Mouse (Mus musculus) kidney, adult 11 months (tissue): Measurements from ENCODE around the gene Kcnj9.

Source experiments
- DNase-seq: peaks from one replicate; pipeline ENCODE4 v3.0.0; 2022

The Kcnj9 gene

DNA sequence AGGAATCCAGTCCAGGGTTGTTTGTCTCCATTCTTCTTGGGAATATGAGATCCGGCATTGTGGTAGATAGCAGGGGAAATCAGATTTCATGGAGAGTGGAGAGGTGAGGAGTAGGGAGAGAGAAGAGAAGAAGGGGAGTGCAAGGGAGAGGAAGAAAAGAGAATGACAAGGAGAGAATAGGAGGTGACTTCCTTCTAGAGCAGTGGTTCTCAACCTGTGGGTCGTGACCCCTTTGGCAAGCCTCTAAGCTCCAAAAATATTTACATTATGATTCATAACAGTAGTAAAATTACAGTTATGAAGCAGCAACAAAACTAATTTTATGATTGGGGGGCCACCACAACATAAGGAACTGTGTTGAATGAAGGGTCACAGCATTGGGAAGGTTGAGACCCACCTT is 3.8 kb upstream of the Kcnj9 start:
- no peak for DNase-seq

DNA sequence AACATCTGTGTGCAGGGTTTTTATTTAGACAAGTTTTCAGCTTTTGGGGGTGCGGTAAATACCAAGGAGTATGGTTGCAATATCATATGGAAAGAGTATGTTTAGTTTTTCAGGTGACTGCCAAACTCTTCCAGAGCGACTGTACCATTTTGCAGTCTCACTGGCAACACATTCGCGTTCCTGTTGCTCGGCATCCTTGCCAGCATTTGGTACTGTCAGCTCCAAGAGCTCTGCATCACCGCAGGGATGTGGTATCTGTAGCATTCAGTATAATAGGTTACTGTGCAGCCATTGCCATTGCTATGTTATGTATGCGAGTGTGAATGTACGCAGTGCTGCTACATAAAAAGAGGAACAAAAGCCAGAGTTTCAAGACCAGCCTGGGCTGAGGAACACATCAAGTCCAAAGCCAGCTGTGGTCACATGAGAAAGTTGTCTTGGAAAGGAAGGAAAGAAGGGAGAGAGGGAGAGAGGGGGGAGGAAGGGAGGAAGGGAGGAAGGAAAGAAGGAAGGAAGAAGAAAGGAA is 2.4 kb upstream of the Kcnj9 start:
- no peak for DNase-seq

DNA sequence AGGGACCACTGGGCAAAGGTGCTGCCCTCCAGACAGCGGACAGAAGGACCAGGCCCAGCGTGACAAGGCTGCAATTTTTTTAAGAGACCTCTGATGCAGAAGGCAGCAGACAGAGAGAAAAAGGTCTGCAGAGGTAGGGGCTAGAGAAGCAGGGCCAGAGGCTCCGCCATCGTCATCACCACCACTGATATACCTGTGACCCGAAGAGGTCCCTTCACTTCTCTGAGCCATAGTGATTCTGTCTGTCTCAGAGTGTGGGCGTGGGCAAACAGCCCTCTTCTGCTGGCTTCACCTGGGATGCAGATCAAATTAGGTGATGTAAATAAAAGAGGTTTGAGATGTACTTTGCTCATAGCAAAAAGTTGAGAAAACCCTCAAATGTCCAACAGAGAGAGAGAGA is 498 bp upstream of the Kcnj9 start:
- DNase-seq, result no peak

DNA sequence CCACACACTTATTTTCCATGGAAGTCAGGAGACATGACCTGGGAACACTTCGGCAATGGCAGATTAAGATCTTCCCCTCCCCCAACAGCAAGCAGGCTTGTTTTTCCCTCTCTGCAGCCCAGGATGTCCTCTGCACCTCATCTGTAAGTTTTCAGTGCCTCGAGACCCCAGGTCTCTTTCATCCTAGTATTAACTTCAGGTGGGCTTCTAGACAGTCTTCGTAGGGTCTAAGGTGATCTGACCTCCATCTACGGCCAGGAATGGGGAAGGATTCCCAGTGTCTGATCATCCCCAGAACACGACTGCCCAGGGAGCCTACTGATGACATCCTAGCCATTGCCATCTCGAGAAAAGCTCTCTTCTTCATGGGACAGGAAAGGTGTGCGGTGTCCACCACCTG is 657 bp downstream of the Kcnj9 start:
- DNase-seq, result no peak

DNA sequence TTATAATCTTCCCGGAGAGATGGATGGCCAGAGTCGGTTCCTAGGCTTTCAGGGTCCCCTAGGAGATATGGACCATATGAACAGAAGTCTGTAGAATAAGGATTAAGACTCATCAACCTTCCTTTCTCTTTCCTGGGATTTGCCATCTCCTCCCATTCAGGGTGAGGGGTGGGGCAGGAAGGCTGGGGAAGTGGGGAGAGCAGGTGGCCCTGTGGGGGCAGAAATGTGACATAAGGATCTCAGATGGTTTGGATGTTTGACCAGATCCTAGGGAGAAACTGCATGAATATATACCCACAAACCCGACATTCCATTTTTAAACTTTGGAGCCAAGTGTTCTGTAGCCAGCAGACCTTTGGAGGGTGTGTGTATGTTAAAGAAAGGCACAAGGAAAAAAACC is 1.1 kb downstream of the Kcnj9 start:
- DNase-seq, result no peak

DNA sequence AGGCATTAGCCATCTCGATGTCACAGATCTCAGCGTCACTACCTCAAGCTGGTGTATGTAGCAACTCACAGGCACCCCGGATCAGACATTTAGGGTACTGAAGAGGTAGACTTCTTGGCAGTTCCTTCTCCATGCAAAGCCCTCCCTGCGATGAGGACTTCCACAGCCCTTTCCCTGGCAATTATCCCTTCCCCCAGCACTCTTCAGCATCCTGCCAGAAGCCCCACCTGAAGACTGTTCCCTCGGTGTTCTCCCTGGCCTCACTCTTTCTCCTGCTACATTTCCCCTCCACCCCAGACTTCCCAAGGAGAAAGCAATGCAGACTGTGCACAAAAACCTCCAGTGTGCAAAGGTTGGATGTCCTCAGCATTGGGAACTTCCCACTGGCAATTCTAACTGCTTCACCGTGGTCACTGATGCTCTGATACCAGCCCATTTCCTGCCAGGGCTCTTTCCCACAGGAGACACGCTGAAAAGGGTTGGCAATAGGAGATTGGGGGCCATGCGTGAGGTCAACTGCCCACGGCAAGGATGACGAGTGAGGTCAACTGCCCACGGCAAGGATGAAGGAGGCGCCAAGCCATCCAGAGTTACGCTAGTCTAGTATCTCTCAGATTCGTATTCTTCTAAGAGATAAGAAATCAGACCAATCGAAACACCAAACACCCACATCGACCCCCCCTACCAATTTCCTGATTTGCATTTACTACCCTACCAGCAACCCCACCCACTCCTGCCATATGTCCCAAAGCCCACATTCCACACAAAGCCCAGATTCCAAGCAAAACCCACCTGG is 1.7 kb downstream of the Kcnj9 start:
- DNase-seq, result no peak

DNA sequence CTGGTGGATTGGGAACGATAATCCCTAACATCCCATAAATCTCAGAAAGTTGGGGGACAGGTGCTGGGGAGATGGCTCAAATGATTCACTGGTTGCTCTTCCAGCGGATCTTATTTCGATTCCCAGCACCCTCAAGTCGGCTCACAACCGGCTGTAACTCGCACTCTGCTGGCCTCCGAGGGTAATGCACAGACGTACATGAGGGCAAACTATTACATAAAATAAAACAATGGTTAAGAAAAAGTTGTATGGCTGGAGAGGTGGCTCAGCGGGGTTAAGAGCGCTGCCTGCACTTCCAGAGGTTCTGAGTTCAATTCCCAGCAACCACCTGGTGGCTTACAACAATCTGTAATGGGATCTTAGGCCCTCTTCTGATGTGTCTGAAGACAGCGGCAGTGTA is 2.4 kb downstream of the Kcnj9 start:
- no peak for DNase-seq

DNA sequence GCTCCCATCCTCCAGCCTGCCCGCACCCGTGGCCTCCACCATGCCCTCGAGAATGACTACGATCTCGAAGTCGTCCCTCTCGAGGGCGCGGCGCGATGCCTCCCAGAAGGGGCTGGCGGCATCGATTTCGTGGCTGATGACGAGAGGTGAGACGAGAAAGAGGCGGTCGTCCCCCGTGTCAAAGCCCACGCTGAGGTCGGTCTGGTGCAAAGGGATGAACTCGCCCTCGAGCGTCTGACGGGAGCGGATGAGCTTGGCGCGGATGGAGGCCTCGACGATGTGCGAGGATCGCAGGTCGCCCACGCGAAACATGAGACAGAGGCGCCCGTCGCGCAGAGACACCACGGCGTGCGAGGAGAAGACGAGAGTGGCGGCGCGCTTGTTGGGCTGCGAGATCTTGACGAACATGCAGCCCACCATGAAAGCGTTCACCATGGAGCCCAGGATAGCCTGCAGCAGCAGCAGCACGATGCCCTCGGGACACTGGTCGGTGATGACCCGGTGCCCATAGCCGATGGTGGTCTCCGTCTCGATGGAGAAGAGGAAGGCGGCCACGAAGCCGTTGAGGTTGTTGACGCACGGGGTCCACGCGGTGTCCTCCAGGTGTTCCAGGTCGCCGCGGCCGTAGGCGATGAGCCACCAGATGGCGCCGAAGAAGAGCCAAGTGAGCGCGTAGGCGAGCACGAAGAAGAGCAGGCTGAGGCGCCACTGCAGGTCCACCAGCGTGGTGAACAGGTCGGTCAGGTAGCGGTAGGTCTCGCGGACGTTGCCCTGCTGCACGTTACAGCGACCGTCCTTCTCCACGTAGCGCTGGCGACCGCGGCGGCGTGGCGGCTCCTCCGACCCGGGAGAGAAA is 3.2 kb downstream of the Kcnj9 start:
- peak; percentile 75 for DNase-seq

DNA sequence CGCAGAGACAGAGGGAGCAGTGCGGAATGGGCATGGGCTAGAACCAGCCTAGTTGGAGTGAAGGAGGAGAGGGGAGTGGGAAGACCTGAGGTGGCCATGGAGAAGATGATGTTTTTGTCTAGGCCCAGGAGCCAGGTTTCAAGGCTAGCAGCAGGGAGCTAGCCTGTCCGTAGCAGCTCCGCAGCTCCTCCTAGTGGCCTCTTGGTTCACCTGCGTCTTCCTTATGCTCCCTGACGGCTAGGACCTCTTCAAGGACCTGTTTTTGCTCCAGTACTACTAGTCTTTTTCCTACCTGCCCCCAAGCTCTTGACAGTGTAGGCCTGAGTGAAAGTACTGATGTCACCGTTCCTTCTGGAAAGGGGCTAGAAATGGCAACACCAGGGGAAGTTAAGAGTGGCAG is 4.4 kb downstream of the Kcnj9 start:
- DNase-seq, result peak; percentile 67

DNA sequence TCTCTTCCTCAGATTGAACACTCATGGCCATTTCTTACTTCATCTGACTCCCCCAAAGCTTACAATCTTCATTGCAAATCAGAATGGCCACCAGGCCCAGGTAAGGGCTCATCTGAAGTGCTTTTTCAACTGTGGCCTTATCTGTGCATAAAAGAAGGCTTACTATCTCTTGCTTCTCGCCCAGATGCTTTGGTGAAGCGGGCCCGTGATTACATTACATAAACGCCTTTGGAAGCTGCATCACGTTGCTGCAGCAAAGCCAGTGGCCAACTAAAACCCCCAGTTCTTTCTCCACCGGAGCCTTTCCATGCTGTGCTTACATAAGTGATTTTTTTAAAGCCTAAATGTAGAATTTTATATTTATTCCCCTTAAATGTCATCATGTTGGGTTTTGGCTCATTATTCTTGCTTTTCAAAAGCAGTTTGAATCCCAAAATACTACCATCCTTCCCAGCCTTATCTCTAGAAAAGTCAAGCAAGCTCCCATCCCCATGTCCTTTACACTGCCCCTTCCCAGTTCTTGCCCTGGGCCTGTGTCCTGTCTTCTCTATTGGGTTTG is 5.2 kb downstream of the Kcnj9 start:
- DNase-seq, result no peak

DNA sequence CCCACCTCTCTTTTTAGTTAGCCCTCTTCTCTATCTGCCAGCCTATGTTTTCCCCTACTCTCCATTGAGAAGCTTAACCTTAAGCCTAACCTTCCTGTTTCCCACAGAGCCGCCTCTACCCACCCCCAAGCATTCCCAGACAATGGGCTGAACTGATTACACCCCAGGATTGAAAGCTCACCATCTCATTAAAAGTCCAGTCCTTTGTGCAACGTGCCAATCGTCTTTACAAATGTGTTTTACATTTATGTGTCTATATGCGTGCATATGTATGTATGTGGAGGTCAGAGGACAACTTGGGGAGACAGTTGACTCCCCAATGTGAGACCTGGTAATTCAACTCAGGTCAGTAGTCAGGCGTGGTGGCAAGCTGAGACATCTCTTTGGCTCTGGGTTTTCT is 5.8 kb downstream of the Kcnj9 start:
- DNase-seq, result no peak

DNA sequence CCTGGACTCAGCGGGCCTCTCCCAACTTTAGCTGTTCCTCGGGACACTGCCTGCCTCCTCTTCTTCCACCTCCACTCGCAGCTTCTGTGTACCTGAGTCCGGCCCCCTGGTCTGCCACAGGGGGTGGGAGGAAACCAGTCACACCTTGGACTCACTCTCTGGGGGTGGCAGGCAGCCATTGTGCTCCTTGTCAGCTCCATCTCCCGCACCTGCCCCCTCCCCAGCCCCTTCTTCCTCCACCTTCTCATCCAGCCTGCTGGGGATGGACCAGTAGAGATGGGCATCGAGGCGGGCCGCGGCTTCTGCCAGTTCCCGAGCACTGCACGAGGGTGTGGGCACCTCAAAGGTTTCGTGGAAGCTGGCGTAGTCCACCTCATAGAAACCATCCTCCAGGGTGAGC is 6.4 kb downstream of the Kcnj9 start:
- no peak for DNase-seq

DNA sequence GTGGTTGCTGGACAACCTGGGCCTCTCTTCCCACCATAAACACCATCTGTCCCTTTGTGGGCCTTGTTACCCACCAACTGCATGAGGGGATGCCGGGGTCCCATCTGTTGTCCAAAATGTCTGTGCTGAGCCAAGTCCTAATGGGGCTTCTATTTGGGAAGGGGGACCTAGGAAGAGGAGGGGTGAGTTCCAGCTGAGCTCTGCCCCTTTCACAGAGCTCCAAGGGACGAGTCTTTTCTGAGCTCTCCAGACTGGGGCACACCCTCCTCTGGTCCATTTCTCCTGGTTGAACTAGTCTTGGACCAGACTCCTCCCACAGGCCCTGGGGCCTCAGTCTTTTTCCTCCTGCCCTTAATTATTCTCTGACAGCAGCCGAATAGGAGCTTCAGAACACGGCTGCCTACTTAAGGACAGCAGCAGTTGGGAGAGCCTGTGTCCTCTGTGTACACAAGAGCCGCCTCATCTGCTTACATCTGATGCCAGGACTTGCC is 9.2 kb downstream of the Kcnj9 start:
- no peak for DNase-seq

DNA sequence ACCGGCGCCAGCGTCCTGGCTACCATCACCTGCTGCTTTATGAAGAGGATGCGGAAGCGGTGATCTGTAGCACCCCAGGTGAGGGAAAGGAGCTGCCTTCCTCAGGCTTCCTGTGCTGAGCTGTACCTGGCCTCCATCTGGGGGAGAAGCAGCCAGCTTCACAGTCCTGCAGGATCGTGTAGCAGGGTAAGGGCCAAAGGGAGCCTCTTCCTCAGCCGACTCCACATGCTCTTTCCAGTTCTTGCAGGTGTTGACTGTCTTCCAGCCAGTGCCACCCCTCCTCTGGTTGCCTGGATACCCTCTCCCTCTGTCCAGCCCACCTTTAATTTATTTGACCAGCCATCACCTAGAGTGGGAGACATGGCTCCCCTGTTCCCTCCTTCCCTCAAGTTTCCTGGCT is 9.8 kb downstream of the Kcnj9 start:
- no peak for DNase-seq

DNA sequence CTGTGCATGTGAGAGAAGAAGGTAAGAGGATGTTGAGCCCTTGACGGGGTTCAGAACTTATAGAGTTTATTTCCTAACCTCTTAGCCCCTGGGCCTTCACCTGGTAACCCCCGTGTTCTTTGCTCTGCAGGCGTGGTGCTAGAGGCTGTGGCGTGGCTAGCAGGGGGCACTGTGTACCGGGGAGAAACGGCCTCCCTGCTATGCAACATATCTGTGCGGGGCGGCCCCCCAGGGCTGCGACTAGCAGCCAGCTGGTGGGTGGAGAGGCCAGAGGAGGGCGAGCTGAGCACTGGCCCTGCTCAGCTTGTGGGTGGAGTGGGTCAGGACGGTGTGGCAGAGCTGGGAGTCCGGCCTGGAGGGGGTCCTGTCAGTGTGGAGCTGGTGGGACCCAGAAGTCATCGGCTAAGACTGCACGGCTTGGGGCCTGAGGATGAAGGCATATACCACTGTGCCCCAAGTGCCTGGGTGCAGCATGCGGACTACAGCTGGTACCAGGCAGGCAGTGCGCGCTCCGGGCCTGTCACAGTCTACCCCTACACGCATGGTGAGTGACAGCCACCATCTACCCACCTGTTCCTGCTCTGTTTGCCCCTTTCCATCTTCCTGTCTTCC is 10.6 kb downstream of the Kcnj9 start:
- DNase-seq, result no peak

DNA sequence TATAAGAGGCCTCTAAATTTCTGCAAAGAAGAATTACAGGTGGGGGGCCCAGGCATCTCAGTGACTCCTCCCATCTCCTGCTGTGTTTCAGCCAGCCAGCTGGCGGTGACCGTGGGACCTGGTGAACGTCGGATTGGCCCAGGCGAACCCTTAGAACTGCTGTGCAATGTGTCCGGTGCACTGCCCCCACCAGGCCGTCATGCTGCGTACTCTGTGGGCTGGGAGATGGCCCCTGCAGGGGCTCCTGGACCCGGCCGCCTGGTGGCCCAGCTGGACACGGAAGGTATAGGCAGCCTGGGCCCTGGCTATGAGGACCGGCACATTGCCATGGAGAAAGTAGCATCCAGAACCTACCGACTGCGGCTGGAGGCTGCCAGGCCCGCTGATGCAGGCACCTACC is 11.2 kb downstream of the Kcnj9 start:
- no peak for DNase-seq

DNA sequence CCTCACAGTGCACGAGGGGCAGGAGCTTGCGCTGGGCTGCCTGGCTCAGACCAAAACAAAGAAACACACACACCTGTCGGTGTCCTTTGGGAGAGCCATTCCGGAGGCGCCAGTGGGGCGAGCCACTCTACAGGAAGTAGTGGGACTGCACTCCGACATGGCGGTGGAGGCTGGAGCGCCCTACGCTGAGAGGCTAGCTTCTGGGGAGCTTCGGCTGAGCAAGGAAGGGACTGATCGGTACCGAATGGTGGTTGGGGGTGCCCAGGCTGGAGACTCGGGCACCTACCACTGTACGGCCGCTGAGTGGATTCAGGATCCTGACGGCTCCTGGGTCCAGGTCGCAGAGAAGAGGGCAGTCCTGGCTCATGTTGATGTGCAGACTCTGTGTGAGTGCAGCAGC is 11.7 kb downstream of the Kcnj9 start:
- DNase-seq, result no peak

DNA sequence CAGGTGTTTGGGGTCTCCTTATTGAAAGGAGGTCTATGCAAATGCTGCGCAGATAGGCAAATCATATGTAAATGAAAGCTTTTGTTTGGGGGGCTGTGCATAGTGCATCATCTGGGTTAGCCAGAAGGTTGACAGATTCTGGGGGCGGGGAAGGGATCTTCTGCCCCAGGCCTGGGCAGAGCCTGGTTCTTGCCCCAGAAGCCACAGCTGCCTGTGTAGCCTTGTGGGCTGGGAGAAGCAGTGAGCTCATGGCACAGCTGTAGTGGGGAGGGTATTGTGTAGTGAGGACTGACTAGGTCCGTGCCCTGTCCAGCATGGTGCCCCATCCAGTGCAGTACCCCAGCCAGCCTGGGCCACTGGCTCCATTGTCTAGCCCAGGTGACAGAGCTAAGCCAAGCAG is 14.2 kb downstream of the Kcnj9 start:
- no peak for DNase-seq

DNA sequence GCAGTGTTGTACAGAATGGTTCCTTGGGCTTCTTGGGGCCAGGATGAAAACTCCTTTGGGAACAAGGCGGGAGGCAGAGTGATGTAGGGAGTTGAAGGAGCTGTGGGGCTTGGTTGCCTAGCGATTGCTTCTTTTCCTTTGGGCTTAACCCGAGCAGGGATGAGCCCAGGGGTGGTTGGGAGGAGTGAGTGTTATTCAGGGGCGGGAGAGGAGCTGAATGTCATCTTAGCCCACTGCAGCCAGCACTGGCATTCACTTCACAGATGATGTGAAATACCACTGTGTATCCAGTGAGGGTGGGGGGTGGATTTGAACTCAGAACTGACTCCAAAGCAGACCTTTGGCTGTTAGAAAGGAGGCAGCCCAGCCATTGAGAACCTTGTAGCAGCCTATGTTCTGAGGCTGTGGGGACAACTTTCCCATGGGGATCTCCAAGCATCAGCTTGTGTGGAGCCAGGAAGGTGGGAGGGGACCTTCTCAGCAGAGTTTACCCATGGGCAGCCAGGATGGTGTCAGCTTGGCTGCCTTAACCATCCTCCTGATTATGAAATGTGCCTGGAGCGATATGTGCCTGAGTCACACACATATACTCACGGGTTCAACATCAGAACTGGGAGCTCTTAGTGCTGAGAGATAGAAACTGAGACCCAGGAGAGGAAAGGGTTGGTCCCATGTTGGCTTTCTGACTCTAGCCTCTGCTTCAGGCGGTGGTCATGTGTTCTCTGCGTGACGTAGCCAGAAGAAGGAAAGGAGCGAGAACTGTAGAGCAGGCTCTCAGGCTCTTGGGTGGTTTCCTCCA is 15.3 kb downstream of the Kcnj9 start:
- no peak for DNase-seq

DNA sequence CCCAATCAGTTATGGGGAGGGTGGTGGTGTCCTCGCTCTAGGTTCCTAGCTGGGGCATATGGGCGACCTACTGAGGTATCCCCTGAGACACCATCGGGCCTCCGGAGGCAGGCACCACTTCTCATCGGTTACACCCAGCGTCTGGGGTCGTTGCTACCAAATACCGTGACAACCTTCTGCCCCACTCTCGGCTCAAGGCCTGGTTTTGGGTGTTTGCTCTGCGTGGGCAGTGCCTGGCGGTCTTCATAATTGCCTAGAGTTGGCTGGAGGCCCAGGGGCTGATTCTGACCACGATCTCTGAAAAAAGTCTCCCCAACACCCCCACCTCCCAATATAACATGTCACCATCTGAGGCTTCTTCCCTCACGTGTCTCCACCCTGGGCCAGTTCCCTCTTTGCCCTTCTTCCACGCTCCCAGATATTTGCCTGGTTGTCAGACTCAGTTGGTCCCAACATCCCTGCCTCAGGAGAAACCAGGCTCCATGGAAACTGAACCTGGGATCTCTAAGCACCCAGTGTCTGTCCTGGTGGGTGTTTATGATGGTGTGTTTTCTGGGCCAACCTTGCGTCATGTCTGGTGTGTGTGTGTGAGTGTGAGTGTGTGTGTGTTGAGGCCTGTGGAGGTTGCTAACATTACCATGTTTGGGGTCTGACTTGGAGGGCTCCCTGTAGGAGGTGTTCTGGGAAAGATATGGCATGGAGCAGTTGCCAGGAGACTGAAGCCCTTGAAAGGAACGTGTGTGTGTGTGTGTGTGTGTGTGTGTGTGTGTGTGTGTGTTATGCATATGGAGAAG is 16.2 kb downstream of the Kcnj9 start:
- DNase-seq, result no peak
